Mouse (Mus musculus) right cerebral cortex, postnatal 25 days (tissue): ENCODE data around the gene Vmn2r117.
"Not testable (repeated sequence)": the region's sequence is repeated elsewhere in the genome, so short reads cannot be mapped to it uniquely, and the experiment has no call there.

Experiments used
- DNase-seq: peaks from one replicate; pipeline ENCODE4 v3.0.0; 2022

Vmn2r117 gene

DNA sequence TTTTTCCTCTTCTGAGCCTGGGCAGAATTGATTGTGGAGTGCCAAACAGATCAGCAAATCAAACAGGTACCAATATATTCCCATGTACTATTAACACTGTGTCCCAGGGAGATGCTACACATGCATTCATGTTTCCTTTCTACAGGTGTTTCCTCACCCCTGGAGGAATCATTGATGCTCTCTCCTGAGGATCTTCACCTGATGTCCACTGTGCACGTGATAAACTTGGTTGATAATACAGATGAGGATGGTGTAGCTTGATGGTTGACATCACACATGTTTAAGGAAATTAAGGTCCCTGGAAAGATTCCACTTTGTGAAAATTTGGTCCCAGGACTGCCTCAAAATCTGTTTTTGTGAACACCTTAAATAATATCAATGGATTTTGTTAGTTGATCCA, at the start of gene Vmn2r117:
Gene Vmn2r117, minus strand, starts transcription at position 101 of the 400 bp plus-strand sequence.
- DNase-seq = not testable (repeated sequence)

DNA sequence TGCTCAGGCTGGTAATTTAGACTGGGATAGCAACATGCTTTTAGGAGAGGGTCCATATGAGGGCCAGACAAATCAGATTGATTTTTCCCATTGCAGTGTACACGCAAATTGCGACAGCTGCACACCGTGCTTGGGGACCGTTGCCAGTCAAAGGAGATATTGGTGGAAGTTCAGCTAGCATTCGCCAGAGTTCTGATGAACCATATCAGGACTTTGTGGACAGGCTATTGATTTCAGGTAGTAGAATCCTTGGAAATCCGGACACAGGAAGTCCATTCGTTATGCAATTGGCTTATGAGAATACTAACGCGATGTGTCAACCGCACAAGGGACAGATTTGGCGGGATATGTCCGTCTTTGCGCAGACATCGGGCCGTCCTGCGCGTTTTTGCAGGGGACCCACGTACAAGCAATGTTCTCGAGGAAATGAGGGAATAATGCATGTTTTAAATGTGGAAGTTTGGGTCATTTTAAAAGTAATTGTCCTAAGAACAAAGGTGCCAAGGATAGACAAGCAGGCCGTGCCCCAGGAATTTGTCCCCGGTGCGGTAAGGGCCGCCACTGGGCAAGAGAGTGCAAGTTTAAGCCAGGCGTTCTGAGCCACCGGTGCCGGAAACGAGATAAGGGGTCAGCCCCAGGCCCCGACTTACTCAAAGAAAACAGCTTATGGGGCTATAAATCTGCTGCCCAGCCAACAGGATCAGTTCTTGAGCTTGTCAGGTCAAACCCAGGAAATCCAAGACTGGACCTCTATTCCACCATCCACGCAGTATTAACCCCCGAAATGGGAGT, 43.6 kb upstream of the Vmn2r117 start:
- DNase-seq = not testable (repeated sequence)

DNA sequence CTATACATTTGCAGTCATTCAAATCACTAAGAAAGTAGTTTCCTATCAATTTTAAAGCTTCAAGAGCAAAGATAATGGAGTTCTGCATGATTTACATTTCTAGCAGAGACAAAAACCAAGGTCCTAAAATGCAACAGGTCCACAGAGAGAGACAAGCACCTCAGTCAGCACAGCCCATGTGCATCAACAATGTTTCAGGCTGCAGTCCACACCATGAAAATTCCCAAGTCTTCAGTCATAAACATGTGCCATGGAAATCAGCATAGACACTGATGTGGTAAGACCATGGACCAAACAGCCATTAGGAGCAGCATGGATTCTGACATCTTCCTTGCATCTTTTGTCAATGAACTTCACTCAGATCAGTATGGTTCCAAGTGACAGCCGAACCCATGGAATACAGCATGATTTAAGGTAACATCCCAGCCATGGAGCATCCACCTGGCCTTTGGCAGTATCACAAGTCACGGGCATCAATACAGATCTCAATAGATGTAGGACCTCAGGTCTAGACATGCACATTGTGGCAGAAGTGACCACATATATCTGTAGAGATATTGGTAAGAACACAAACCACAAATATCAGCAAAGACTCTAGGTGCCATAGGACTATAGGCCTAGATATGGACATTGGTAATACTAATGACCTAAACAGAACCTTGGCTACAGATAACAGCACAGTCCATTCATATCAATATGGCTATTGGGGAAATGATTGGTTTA, 39.4 kb upstream of the Vmn2r117 start:
- no peak for DNase-seq

DNA sequence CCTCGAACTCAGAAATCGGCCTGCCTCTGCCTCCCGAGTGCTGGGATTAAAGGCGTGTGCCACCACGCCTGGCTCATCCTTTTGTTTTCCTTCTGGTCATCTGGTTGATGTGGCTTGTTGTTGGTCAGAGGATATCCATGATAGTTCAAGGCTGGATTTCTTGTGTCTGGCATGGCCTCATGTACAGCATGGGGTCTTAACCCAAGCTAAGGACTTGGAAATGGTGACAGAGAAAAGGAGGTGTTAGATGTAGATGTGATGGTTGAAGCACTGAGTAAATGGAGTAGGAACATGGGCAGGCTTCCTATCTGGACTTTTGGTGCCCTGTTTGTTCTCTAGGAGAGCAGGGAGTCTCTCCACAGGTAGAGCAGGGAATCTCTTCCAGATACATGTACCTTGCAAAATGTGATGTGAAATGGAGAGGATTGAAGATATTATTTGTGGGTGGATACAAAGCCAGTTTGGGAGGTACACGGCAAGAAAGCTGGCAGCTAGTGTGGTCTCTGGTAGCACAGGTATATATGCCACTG, 46.3 kb downstream of the Vmn2r117 start:
- no peak for DNase-seq
